Mouse (Mus musculus): ENCODE results near the gene Zbtb34. TPM values are rescaled to one million over a fixed set of nuclear protein-coding genes. Genes with fewer than 3 reads are reported as not detected.

Gene Zbtb34
- total and polyA plus RNA-seq, 2 experiments from 2014 or later, result 2.1 to 8.9 TPM

- Histone ChIP-seq H3K4me3 (ENCODE audit: low read depth, low read length) (peak overlapping the region; percentile 77), H3K27ac (ENCODE audit: low read depth) (peak overlapping the region; percentile 85), H3K27me3 (ENCODE audit: control insufficient read depth, insufficient read depth, low read length) (no peaks in the 10 kb centered on the region), H3K4me2 (ENCODE audit: low read depth, low read length) (peak overlapping the region; percentile 77), H3K9me3 (replicated peaks; ENCODE audit: control insufficient read depth, low read length) (no peaks in the 10 kb centered on the region; the same call in 1 of the 2 replicates), H3K4me1 (ENCODE audit: control insufficient read depth, insufficient read depth) (peaks cover 24% of the 10 kb centered on the region), H3K36me3 (replicated peaks; ENCODE audit: control insufficient read depth, insufficient read depth, low read length) (peaks cover 22% of the 10 kb centered on the region), H3K9ac (replicated peaks; ENCODE audit: low read depth, low read length) (peak overlapping the region; percentile 89)
- WGBS, result 3% methylated on average over 56 of the region's 57 CpGs
- no peak for TF ChIP-seq CTCF (IDR thresholded peaks at IDR 0.05; ENCODE audit: low read depth)
- no peak for TF ChIP-seq EP300 (IDR thresholded peaks at IDR 0.05; ENCODE audit: low read depth)
- DNase-seq (ENCODE audit: low spot score) (no peak), ATAC-seq (ENCODE audit: insufficient read depth, low read depth) (peak; percentile 68)
These were observed 36.7 kb upstream of the Zbtb34 start for GRCm38 (mm10) chr2:33467546-33468465.

DNA sequence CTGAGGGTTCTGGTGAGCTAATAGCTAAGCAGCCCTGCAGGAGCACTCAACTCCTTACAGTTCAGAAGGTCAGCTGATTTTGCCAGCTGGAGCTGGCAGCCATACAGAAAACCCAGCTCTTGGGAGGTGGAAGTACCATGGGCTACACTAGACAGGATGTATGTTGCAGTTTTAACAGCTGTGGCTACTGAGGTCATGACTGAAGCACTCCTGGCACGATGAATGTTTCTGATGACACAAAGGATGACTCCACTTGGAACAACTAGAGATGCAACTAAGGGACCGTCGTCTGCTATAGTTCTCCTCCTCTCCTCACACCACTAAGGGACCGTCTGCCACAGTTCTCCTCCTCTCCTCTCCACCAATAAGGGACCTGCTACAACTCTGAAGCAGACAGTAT, 34.8 kb upstream of the Zbtb34 start:
- H3K9ac ChIP-seq (replicated peaks; ENCODE audit: low read depth, low read length), result no peak overlapping the region
- no peak overlapping the region for H3K4me2 ChIP-seq (ENCODE audit: low read depth, low read length)
- peaks cover 40% of the 10 kb centered on the region for H3K36me3 ChIP-seq (replicated peaks; ENCODE audit: control insufficient read depth, insufficient read depth, low read length)
- H3K4me3 ChIP-seq (ENCODE audit: low read depth, low read length), result no peak overlapping the region
- H3K27ac ChIP-seq (ENCODE audit: low read depth), result 0 out of 2 replicates have a peak overlapping the region, but pooled peaks have one; percentile 8
- peak; percentile 58 for DNase-seq (ENCODE audit: low spot score)
- no peak for TF ChIP-seq EP300 (IDR thresholded peaks at IDR 0.05; ENCODE audit: low read depth)
- TF ChIP-seq CTCF (IDR thresholded peaks at IDR 0.05; ENCODE audit: low read depth), result no peak
- WGBS, result 29% methylated on average over 4 of the region's 4 CpGs
- H3K9me3 ChIP-seq (replicated peaks; ENCODE audit: control insufficient read depth, low read length), result no peaks in the 10 kb centered on the region
- peak; percentile 15; the same call in 1 of the 2 replicates for ATAC-seq (ENCODE audit: insufficient read depth, low read depth)
- H3K27me3 ChIP-seq (ENCODE audit: control insufficient read depth, insufficient read depth, low read length), result no peaks in the 10 kb centered on the region
- H3K4me1 ChIP-seq (ENCODE audit: control insufficient read depth, insufficient read depth), result peaks cover 24% of the 10 kb centered on the region

- peaks cover 40% of the 10 kb centered on the region for H3K36me3 ChIP-seq (replicated peaks; ENCODE audit: control insufficient read depth, insufficient read depth, low read length)
- H3K4me3 ChIP-seq (ENCODE audit: low read depth, low read length), result no peak overlapping the region
- H3K4me1 ChIP-seq (ENCODE audit: control insufficient read depth, insufficient read depth), result peaks cover 24% of the 10 kb centered on the region
- no peak overlapping the region for H3K27ac ChIP-seq (ENCODE audit: low read depth)
- no peak for ATAC-seq (ENCODE audit: insufficient read depth, low read depth)
- WGBS, result 79% methylated on average over 5 of the region's 5 CpGs
- no peaks in the 10 kb centered on the region for H3K9me3 ChIP-seq (replicated peaks; ENCODE audit: control insufficient read depth, low read length)
- DNase-seq (ENCODE audit: low spot score), result no peak
- H3K27me3 ChIP-seq (ENCODE audit: control insufficient read depth, insufficient read depth, low read length), result no peaks in the 10 kb centered on the region
- TF ChIP-seq CTCF (IDR thresholded peaks at IDR 0.05; ENCODE audit: low read depth), result no peak
- no peak for TF ChIP-seq EP300 (IDR thresholded peaks at IDR 0.05; ENCODE audit: low read depth)
- H3K4me2 ChIP-seq (ENCODE audit: low read depth, low read length), result no peak overlapping the region
- H3K9ac ChIP-seq (replicated peaks; ENCODE audit: low read depth, low read length), result no peak overlapping the region
These were observed 34.1 kb upstream of the Zbtb34 start for GRCm38 (mm10) chr2:33465215-33465614.

- ATAC-seq (ENCODE audit: insufficient read depth, low read depth) (no peak), DNase-seq (ENCODE audit: low spot score) (no peak)
- H3K4me3 ChIP-seq (ENCODE audit: low read depth, low read length), result no peak overlapping the region
- no peak overlapping the region for H3K27ac ChIP-seq (ENCODE audit: low read depth)
- H3K4me1 ChIP-seq (ENCODE audit: control insufficient read depth, insufficient read depth), result peaks cover 19% of the 10 kb centered on the region
- no peak overlapping the region for H3K4me2 ChIP-seq (ENCODE audit: low read depth, low read length)
- TF ChIP-seq CTCF (IDR thresholded peaks at IDR 0.05; ENCODE audit: low read depth), result no peak
- TF ChIP-seq EP300 (IDR thresholded peaks at IDR 0.05; ENCODE audit: low read depth), result no peak
- H3K9me3 ChIP-seq (replicated peaks; ENCODE audit: control insufficient read depth, low read length), result no peaks in the 10 kb centered on the region
- peaks cover 60% of the 10 kb centered on the region for H3K36me3 ChIP-seq (replicated peaks; ENCODE audit: control insufficient read depth, insufficient read depth, low read length)
- 87% methylated on average over 7 of the region's 7 CpGs for WGBS
- no peak overlapping the region for H3K9ac ChIP-seq (replicated peaks; ENCODE audit: low read depth, low read length)
- no peaks in the 10 kb centered on the region for H3K27me3 ChIP-seq (ENCODE audit: control insufficient read depth, insufficient read depth, low read length)
These were observed 30.9 kb upstream of the Zbtb34 start for GRCm38 (mm10) chr2:33462066-33462465.

- 94% methylated on average over 1 of the region's 1 CpGs for WGBS
- H3K27me3 ChIP-seq (ENCODE audit: control insufficient read depth, insufficient read depth, low read length), result no peaks in the 10 kb centered on the region
- H3K4me2 ChIP-seq (ENCODE audit: low read depth, low read length), result no peak overlapping the region
- no peak overlapping the region for H3K4me3 ChIP-seq (ENCODE audit: low read depth, low read length)
- ATAC-seq (ENCODE audit: insufficient read depth, low read depth), result no peak
- TF ChIP-seq EP300 (IDR thresholded peaks at IDR 0.05; ENCODE audit: low read depth) (no peak), CTCF (IDR thresholded peaks at IDR 0.05; ENCODE audit: low read depth) (no peak)
- H3K27ac ChIP-seq (ENCODE audit: low read depth), result no peak overlapping the region
- H3K36me3 ChIP-seq (replicated peaks; ENCODE audit: control insufficient read depth, insufficient read depth, low read length), result peaks cover 65% of the 10 kb centered on the region
- H3K9ac ChIP-seq (replicated peaks; ENCODE audit: low read depth, low read length), result no peak overlapping the region
- H3K4me1 ChIP-seq (ENCODE audit: control insufficient read depth, insufficient read depth), result peaks cover 9% of the 10 kb centered on the region
- no peak for DNase-seq (ENCODE audit: low spot score)
- no peaks in the 10 kb centered on the region for H3K9me3 ChIP-seq (replicated peaks; ENCODE audit: control insufficient read depth, low read length)
These were observed 29.9 kb upstream of the Zbtb34 start for GRCm38 (mm10) chr2:33461066-33461465.
